Mouse (Mus musculus): ENCODE results near the gene Tdg.
A peak's percentile ranks its signal among the peaks of the same experiment; 100 is the strongest.

Tdg gene

DNA sequence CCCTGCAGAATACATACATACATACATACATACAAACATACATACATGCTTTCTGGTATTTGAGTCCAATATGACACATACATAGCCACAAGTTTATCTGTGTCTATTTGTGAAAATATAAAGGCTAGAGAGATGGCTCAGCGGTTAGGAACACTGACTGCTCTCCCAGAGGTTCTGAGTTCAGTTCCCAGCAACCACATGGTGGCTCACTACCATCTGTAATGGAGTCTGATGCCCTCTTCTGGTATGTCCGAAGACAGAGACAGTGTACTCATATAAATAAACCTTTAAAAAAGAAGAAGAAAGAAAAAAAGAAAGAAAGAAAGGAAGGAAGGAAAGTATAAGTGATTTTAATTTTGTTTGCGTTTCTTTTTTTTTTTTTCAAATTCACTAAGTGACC is 36.3 kb downstream of the Tdg start:
- no peak for DNase-seq

DNA sequence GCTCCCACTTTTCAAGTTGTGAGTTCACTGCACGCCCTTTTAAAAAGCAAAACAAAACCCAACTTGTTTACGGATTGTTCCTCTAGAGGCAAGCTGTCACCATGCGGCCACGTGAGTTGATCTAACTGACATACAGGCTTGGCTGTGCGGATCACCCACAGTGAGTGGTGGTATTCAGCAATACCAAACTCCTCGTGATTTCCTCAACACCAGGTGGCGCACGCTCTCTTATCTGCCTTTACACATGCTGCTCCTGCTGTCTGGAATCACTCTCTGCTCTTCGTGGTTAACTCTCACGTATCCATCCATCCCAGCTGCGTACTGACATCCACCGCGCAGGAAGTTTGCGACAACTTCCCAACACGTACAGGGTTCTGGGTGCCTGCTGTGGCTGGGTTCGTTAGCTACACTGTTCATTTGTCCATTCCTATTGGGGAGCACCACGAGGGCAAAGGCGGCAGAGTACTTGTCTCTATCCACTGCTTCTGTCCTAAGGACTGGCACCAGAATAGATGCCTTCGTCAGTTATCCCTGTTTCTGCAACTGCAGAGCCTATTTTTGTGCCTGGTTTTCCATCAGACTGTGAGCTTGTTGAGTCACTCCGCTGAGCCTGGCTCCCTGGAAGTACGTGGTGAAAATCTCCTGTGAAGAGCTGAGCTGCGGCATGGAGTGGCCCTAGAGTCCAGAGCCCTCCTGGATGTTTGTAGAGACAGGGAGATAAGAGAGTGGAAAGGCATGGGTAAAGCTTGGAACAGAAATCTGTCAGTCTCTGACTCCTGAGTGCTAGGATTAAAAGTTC is 37.0 kb downstream of the Tdg start:
- peak; percentile 84 to 87 for DNase-seq

DNA sequence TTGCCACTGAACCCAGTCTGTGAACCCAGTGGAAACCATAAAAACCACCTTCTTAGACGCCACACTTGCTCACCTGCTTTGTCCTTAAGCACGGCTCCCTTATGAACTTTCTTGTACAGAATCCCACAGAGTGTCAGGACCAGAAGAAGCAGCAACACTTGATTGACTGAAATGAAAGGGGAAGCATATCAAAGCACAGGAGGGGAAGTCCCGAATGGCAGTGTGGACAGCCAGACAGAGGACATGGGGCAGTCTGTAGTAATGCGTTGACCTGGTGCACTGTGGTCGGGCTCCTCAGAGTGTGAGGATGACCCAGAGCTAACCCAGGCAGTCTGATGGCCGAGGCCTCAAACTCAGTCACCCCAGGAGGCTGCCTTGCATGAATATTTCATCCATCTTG is 40.6 kb downstream of the Tdg start:
- DNase-seq, result no peak

DNA sequence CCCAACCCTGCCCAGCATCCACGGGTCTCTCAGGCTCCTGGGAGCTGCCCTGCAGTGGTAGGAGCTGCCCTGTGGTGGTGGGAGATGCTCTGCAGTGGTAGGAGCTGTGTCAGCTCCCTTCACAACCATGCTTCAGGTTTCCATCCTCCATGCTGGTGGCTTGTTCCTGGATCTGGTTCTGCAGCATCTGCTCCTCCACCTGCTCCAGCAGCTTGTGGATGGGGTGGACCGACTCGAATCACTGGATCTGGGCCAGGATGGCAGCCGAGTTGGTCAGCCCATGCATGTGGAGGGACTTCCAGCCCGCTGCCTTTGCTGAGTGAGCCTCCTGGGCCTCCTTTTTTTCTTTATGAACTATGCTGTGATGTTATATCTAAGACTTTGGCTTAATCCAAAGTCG is 47.3 kb downstream of the Tdg start:
- DNase-seq, result no peak

DNA sequence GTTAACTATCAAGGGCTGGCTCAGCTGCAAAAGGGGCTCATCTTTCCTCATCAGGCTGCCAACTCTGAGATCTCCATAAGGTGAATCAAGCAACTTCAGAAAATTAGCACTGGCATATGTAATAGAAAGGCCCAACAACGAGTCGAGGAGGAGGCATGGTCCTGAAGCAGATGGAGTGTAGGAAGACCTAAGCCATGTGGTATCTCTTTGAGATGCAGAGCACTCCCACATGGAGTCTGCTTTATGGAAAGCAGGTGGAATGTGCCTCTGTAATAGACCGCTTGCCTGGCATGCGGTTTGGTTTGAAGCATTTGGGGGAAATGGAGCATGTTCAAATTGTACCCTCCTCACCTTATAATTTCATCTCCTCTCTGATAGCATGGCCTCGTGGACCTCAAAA is 51.1 kb downstream of the Tdg start:
- no peak for DNase-seq

DNA sequence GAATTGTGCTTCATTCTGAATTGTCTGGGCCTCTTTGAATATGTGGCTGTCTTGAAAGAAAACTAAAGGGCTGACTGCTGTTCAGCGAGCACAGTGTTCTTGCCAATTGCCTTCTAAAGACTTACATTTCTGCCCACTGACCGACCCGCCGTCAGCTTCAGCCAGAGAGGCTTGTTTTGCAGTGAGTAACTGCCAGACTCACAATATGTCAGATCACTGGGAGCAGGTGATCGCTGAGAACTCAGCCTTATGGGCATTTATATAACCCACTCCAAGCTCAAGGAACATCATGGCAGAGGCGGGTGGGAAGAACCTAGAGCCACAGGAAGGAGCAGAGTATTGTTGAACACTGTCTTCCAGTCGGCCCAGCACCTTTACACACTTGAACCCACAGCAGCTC is 52.0 kb downstream of the Tdg start:
- no peak for DNase-seq

DNA sequence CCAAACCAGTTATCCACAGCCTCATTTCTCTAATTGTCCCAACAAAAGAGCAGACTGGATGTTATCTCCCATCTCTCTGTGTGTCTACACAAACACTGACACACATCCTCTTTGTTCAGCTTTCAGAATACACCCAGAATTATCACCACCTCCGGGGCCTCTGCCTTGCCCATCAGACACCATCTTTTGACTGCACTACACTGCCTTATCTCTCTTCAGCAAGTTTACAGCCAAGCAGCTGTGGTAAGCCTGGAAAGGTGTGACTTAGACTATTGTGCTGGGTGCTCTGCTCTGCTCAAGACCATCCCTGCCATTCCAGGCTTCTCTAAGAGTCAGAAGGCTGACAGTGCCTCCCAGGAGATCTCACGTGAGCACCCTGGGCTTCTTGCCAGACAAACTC is 55.8 kb downstream of the Tdg start:
- no peak for DNase-seq

DNA sequence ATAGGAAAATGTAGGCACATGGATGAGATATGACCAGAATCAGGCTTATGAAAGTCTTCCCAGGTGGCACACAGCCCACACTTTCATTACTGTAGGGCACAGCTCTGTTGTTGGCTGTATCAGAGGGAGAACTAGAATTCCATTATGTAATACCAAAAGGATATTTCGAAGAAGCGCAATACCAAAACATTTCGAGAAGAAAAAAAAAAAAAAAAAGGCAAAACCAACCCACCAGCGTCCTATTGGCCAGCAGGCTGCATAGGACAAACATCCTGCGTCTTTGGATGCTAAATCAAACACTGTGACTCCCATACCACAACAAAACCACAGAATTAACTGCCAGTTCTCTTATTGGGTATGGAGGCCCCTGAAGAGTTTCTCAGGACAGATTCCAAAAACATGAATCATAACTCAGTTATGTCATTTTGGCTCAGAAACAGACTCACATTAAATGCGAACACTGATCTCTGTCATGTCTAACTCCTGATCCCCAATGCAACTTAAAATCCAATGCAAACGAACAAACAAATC is 60.1 kb downstream of the Tdg start:
- no peak for DNase-seq

DNA sequence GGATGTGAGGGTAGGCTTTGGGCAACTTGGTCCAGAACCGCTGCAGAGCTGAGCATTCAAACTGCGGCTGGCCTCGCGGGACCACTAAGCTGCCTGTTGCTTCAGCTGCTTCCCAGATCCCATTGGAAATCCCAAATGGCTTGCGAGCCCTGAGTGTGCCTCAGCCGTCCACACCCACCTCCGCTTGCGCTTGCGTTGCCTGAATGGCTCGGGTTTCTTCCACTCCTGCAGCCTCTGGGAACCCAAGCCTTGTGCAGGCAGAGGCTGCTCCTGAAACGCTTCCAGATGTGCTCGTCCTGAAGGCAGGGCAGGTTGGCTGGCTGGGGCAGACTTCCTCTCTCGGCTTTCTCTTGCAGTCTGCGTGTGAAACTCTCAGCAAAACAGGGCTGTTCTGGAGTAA is 60.9 kb downstream of the Tdg start, which contains the start of gene Glt8d2:
TSS of gene Glt8d2 (minus strand) at position 157 of the 400 bp plus-strand sequence.
- DNase-seq, result peak; percentile 54 to 71

DNA sequence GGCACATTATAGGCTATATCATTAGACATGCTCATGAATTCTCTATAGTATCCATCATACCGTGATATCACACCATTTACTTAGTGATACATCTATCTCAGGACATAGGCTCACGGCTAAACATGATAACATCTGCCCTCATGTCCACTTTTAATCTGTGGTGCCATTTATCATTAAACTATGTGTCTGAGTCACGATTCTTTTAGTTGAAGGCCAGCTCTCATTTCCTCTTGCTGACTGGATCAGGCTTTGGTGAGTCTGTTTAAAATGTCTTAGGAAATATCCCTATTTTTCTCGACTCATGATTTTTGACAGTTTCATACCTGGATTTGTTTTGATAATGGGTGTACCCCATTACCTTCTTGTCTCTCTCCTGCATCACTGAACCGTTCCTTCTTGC is 66.3 kb downstream of the Tdg start, which contains the start of gene Hcfc2:
TSS of gene Hcfc2 (plus strand) at position 205 of the 400 bp plus-strand sequence.
- DNase-seq, result no peak

DNA sequence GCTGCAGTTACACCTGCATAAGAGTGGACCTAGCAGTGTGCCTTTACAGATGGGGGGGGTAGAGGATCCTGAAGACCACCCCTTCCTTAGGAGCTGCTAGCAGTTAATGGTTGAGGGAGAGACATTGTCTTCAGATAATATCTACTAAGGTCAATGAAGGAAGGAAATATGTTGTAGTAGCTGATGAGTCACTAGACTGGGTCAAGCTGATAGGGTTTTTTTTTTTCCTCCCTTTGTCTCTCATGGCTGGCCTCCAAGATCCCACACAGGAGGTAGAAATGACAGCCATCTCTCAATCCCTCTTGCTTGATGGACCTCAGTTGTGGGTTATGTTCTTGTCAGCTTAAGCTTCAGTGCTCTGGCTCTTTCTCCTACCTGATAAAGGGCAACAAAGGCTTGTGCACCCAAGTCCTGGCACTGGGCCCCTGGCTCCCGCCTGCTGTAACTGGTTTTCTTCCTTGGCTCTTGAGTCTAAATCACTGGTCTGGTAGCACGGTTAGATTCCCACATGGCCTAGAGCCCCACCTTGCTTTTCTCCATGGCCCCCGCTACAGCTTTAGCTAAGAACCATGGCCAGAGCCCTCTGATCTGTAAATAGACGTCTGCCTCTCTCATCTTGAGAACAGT is 66.9 kb downstream of the Tdg start:
- DNase-seq, result peak in 1 of 2 experiments; percentile 9

DNA sequence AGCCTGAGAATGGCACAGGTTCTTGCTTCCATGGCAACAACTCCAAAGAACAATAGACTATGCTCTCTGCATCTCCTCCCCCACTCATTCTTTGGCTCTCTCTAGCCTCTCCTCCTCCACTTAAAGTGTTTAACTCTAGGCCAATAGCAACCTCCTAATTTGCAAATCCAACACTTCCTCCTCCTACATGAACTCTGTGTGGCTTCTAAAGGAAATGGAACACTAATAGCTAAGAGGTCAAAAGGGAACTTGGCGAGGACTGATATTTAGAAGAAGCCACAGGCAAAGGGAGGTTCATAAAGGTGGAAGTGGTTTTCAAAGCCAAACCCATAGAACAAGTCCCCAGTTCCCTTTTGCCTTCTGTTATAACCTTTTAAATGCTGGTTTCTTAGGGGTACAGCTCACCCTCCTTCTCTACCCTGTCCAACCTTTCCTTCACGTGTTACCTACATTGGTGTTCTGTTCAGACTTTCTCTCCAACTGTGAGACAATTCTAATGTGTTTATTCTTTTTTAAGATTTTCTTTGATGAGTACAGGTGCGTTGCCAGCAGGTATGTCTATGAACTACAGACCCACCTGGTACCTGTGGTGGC is 67.8 kb downstream of the Tdg start:
- peak in 1 of 2 experiments; percentile 17 for DNase-seq

DNA sequence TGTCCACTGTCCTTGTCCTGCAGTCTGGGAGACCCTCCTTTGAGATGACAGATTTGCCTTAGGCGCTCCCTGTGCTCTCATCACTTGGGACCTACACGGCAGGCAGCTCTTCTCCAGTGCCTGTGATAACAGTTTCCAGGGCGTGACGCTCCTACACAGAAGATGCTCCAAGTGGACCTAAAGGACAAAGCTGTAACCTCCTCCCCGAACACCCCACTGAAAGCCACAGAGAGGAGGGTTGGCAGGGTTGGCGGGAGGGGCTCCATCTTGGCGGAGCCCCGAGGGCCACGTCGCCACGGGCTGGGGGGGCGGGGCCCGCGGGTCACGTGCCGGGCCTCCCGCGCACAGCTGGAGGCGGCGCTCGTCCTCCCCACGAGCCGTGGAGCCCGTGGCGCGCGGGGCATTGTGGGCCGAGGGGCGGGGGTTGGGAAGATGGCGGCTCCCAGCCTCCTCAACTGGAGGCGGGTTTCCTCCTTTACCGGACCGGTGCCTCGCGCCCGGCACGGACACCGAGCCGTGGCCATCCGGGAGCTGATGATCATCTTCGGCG is 69.2 kb downstream of the Tdg start:
- DNase-seq, result peak; percentile 92 to 93

DNA sequence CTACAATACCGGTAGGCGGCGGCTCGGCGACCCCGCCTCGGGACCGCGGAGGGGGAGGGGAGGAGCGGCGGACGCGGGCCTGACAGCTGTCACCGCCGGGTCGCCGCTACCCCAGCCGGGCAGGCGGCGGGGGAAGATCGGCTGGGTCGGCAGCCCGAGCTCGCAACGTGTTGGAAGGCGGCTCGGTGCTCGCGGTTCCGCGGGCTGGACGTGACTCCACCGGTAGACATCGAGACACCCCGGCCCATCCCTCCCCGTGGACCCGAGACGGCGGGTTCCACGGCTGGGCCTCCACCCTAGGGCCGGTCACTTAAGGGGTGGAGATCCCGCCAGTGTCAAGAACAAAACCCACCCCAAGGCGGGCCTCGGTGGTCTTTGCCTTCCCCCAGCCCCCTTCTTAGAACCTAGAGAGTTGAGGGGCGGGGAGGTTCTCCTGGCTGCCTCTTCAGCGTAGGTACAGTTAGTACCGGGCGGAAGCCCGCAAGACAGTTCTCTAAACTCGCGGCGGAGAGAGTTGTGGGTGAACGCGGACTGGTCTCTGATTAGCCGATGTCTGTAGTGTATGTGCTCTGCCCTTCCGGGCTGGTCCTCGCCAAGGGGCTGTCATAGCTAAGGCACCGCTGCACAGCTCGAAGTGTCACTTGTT is 69.8 kb downstream of the Tdg start:
- peak; percentile 37 to 45 for DNase-seq

Data from lung, postnatal 4 days (tissue).